Mouse (Mus musculus): ENCODE measurements around the gene Hint1.

DNA sequence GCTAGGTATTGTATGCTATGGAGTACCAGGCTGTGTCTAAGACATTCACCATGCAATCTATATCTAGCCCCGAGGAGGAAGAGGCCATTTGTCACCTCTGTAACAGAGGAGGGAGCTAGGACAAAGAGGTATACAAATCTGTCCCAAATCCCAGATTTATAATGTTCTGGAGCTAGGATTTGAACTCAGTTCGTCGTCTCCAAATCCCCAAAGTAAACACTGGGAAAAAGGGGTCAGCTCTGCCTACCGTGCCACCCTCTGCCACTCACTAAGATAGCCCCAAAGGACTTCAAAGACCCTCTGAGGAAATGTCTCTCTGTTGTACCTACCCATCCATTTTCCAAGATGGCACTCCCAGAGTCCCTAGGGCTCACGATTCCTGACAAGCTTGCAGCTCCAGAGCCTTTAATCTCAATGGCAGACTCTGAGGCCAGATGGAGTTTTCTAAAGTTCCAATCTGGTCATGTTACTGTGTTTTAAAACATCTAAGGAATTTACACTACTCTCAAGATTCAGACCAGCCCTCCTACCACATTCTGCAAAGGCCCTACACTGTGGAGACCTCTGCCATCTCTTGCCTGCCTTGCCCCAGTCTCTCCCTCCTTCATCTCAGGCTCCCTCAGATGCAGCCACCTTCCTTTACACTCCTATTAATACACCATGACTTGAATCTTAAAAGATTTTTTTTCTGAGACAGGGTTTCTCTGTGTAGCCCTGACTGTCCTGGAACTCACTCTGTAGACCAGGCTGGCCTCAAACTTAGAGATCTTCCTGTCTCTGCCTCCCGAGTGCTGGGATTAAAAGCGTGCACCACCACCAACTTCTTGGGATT lies 45.7 kb downstream of the Hint1 start:
- TF ChIP-seq POLR2A (IDR thresholded peaks at IDR 0.05; ENCODE audit: borderline replicate concordance, control insufficient read depth, low read depth, low read length) (no peak), CTCF (IDR thresholded peaks at IDR 0.05; ENCODE audit: control insufficient read depth, insufficient read depth, low read length) (no peak)
